Mouse (Mus musculus) liver, postnatal 0 days (tissue): ENCODE measurements around the gene Fam166a.

Source experiments
- CTCF ChIP-seq: sonication (generic); IDR thresholded peaks from 2 replicates; pipeline ENCODE4 v1.5.1; 2016; ENCODE audit warnings: antibody characterized with exemption, low read depth
- EP300 ChIP-seq: IDR thresholded peaks from 2 replicates; pipeline ENCODE4 v1.6.1; 2016; ENCODE audit warnings: antibody characterized with exemption, low read depth, mild to moderate bottlenecking

DNA sequence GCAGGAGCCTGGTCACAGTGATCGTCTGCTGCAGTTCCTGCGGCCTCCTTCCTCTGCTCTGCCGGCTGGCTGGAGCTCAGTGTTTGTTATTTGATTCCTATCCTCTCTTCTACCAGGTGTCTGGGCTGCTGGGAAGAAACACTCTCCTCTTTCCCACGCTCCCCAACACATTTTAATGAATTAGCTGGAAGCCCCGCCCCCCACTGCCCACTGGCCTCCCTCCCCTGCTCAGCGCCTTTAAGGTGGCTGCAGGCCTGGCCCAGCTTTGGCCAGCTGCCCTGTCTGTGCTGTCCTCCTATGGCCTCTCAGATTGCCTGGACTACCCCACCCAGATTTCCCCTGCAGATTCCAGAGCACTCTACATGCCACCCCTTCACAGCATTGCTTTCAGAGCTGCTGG, 40.9 kb upstream of the Fam166a start:
- no peak for TF ChIP-seq EP300
- no peak for TF ChIP-seq CTCF
